Mouse (Mus musculus) liver, postnatal 0 days (tissue): Measurements from ENCODE around the gene Gm136.
A peak's percentile ranks its signal among the peaks of the same experiment; 100 is the strongest.

ENCODE experiments used
- CTCF ChIP-seq: sonication (generic); IDR thresholded peaks from 2 replicates; pipeline ENCODE4 v1.5.1; 2016; ENCODE audit warnings: antibody characterized with exemption, low read depth
- EP300 ChIP-seq: IDR thresholded peaks from 2 replicates; pipeline ENCODE4 v1.6.1; 2016; ENCODE audit warnings: antibody characterized with exemption, low read depth, mild to moderate bottlenecking

- TF ChIP-seq CTCF, result peak; percentile 71
- TF ChIP-seq EP300, result no peak
Measured at GRCm38 (mm10) chr4:34701528-34701927, 54.5 kb downstream of the Gm136 start.
